Mouse (Mus musculus) granulocyte monocyte progenitor cell, adult 5-6 weeks (primary cell): ENCODE results near the gene Tgds. TPM values are rescaled to one million over a fixed set of nuclear protein-coding genes. Genes with fewer than 3 reads are reported as not detected.

ENCODE experiments used
- total RNA-seq, 2 experiments: library from RNA; stranded (forward) in 1 of 2; stranded (reverse) in 1 of 2; fragments of 200-712, 200-1000 nt in 1 of 2; fragments of >200 nt in 1 of 2; fragmentation: Nextera tagmentation in 1 of 2; gene quantifications; 2 replicates each; pipeline ENCODE4 v1.2.3; 2014 to 2017

The Tgds gene
- total RNA-seq, 2 experiments from 2014 or later, result 31.4 to 34.4 TPM

Other genes with a start within 250 kb of the Tgds start
- not detected in 2 replicates for gene Dct, start 80.5 kb downstream of the Tgds start, total RNA-seq (2014; fragmentation: Nextera tagmentation)
- gene Dct, start 80.5 kb downstream of the Tgds start, total RNA-seq (2017), result not detected in 2 replicates
- gene Gpr180, start 4.4 kb upstream of the Tgds start, total RNA-seq (2014; fragmentation: Nextera tagmentation), result 15.0 and 29.7 TPM in 2 replicates
- 10.3 and 12.7 TPM in 2 replicates for gene Gpr180, start 4.4 kb upstream of the Tgds start, total RNA-seq (2017)
- gene Sox21, start 104.3 kb upstream of the Tgds start, total RNA-seq (2014; fragmentation: Nextera tagmentation), result not detected in 2 replicates
- gene Sox21, start 104.3 kb upstream of the Tgds start, total RNA-seq (2017), result not detected in 2 replicates
- not detected in 2 replicates for gene Gm9376, start 134.2 kb upstream of the Tgds start, total RNA-seq (2014; fragmentation: Nextera tagmentation)
- not detected in 2 replicates for gene Gm9376, start 134.2 kb upstream of the Tgds start, total RNA-seq (2017)